Mouse (Mus musculus): ENCODE data around the gene Cnbd2. TPM values are rescaled to one million over a fixed set of nuclear protein-coding genes. Genes with fewer than 3 reads are reported as not detected.

Gene Cnbd2
- polyA plus RNA-seq, 1 experiment from 2014 or later = 3.4 TPM

GRCm38 (mm10) chr2:156422631-156423030, 110.5 kb downstream of the Cnbd2 start:
- H3K27me3 ChIP-seq (ENCODE audit: control insufficient read depth, insufficient read depth, low read length) = peaks cover 15% of the 10 kb centered on the region
- no peak overlapping the region for H3K9ac ChIP-seq (replicated peaks; ENCODE audit: low read length)
- H3K27ac ChIP-seq (replicated peaks; ENCODE audit: low read depth, low read length) = no peak overlapping the region
- no peak overlapping the region for H3K4me2 ChIP-seq (ENCODE audit: low read depth, low read length)
- peaks cover 2% of the 10 kb centered on the region; the same call in 1 of the 2 replicates for H3K4me1 ChIP-seq (ENCODE audit: control insufficient read depth, insufficient read depth, low read length)
- WGBS = 13% methylated on average over 8 of the region's 8 CpGs
- DNase-seq (ENCODE audit: low spot score) = no peak
- no peaks in the 10 kb centered on the region for H3K36me3 ChIP-seq (replicated peaks; ENCODE audit: control insufficient read depth, insufficient read depth, low read depth, low read length)
- no peak for ATAC-seq (replicated peaks; ENCODE audit: insufficient number of reproducible peaks, low FRiP score, low TSS enrichment, low read depth)
- H3K9me3 ChIP-seq (replicated peaks; ENCODE audit: control insufficient read depth, low read length) = no peaks in the 10 kb centered on the region
- H3K4me3 ChIP-seq (ENCODE audit: low read depth, low read length) = no peak overlapping the region

- ATAC-seq (replicated peaks; ENCODE audit: insufficient number of reproducible peaks, low FRiP score, low TSS enrichment, low read depth) = no peak
- Histone ChIP-seq H3K4me3 (ENCODE audit: low read depth, low read length) (no peak overlapping the region), H3K9ac (replicated peaks; ENCODE audit: low read length) (no peak overlapping the region), H3K9me3 (replicated peaks; ENCODE audit: control insufficient read depth, low read length) (no peaks in the 10 kb centered on the region), H3K4me2 (ENCODE audit: low read depth, low read length) (no peak overlapping the region), H3K27me3 (ENCODE audit: control insufficient read depth, insufficient read depth, low read length) (peaks cover 15% of the 10 kb centered on the region), H3K36me3 (replicated peaks; ENCODE audit: control insufficient read depth, insufficient read depth, low read depth, low read length) (no peaks in the 10 kb centered on the region), H3K4me1 (ENCODE audit: control insufficient read depth, insufficient read depth, low read length) (peaks cover 2% of the 10 kb centered on the region; the same call in 1 of the 2 replicates), H3K27ac (replicated peaks; ENCODE audit: low read depth, low read length) (no peak overlapping the region)
- 80% methylated on average over 4 of the region's 4 CpGs for WGBS
- no peak for DNase-seq (ENCODE audit: low spot score)
Observed at GRCm38 (mm10) chr2:156423672-156424071, 111.6 kb downstream of the Cnbd2 start.

Small RNA genes within 50 kb of the gene (microRNA-seq; reads per million reads assigned to microRNA genes)
- not detected for gene Gm22758 (ENCODE audit: borderline number of aligned reads)
- not detected for gene Gm22759 (ENCODE audit: borderline number of aligned reads)

Other genes starting within 250 kb of the Cnbd2 start
- gene Spag4, start 247.1 kb upstream of the Cnbd2 start, polyA plus RNA-seq (2014; fragmentation: Nextera tagmentation; extraction: Ambion mirVana) = 4.4 and 6.3 TPM in 2 replicates
- gene Cpne1, start 200.3 kb upstream of the Cnbd2 start, polyA plus RNA-seq (2014; fragmentation: Nextera tagmentation; extraction: Ambion mirVana) = 51.3 and 55.4 TPM in 2 replicates
- gene Rbm12, start 200.3 kb upstream of the Cnbd2 start, polyA plus RNA-seq (2014; fragmentation: Nextera tagmentation; extraction: Ambion mirVana) = 47.3 and 48.7 TPM in 2 replicates
- 20.1 and 23.8 TPM in 2 replicates for gene Gm28036, start 185.2 kb upstream of the Cnbd2 start, polyA plus RNA-seq (2014; fragmentation: Nextera tagmentation; extraction: Ambion mirVana)
- 356 and 375 TPM in 2 replicates for gene Romo1, start 168.3 kb upstream of the Cnbd2 start, polyA plus RNA-seq (2014; fragmentation: Nextera tagmentation; extraction: Ambion mirVana)
- gene Nfs1, start 168.1 kb upstream of the Cnbd2 start, polyA plus RNA-seq (2014; fragmentation: Nextera tagmentation; extraction: Ambion mirVana) = 33.5 and 34.0 TPM in 2 replicates
- 678 and 756 TPM in 2 replicates for gene Rbm39, start 132.1 kb upstream of the Cnbd2 start, polyA plus RNA-seq (2014; fragmentation: Nextera tagmentation; extraction: Ambion mirVana)
- gene Phf20, start 115.8 kb upstream of the Cnbd2 start, polyA plus RNA-seq (2014; fragmentation: Nextera tagmentation; extraction: Ambion mirVana) = 88.3 and 89.2 TPM in 2 replicates
- 65.3 and 66.5 TPM in 2 replicates for gene Scand1, start 405 bp downstream of the Cnbd2 start, polyA plus RNA-seq (2014; fragmentation: Nextera tagmentation; extraction: Ambion mirVana)
- 3.2 and 3.3 TPM in 2 replicates for gene Epb41l1, start 108.6 kb downstream of the Cnbd2 start, polyA plus RNA-seq (2014; fragmentation: Nextera tagmentation; extraction: Ambion mirVana)
- 50.7 and 51.0 TPM in 2 replicates for gene Aar2, start 235.3 kb downstream of the Cnbd2 start, polyA plus RNA-seq (2014; fragmentation: Nextera tagmentation; extraction: Ambion mirVana)

All from embryonic facial prominence, embryonic 11.5 days (tissue).